Mouse (Mus musculus) hindbrain, embryonic 12.5 days (tissue): ENCODE results near the gene Olfr653. TPM values are rescaled to one million over a fixed set of nuclear protein-coding genes. Genes with fewer than 3 reads are reported as not detected.

ENCODE experiments used
- polyA plus RNA-seq: library from polyadenylated mRNA; unstranded; fragments of >200 nt; fragmentation: Nextera tagmentation; extraction: Ambion mirVana; gene quantifications from 2 replicates; pipeline ENCODE4 v1.2.1, GENCODE M21; 2016

The Olfr653 gene
- polyA plus RNA-seq, 1 experiment from 2014 or later = not detected

Other genes starting within 250 kb of the Olfr653 start
- gene Trim34b, start 247.8 kb upstream of the Olfr653 start, polyA plus RNA-seq = not detected in 2 replicates
- gene Trim12c, start 224.0 kb upstream of the Olfr653 start, polyA plus RNA-seq = 1.0 and 1.3 TPM in 2 replicates
- not detected in 2 replicates for gene Trim30b, start 207.4 kb upstream of the Olfr653 start, polyA plus RNA-seq
- gene Trim30c, start 176.5 kb upstream of the Olfr653 start, polyA plus RNA-seq = not detected in 2 replicates
- gene Trim30a, start 112.1 kb upstream of the Olfr653 start, polyA plus RNA-seq = 0.69 and 1.3 TPM in 2 replicates
- gene Trim30d, start 69.5 kb upstream of the Olfr653 start, polyA plus RNA-seq = 0.12 and 0.25 TPM in 2 replicates
- not detected in 2 replicates for gene Olfr651, start 27.2 kb upstream of the Olfr653 start, polyA plus RNA-seq
- not detected in 2 replicates for gene Olfr652, start 16.4 kb upstream of the Olfr653 start, polyA plus RNA-seq
- not detected in 2 replicates for gene Olfr654, start 9.7 kb downstream of the Olfr653 start, polyA plus RNA-seq
- gene Olfr655, start 24.5 kb downstream of the Olfr653 start, polyA plus RNA-seq = not detected in 2 replicates
- gene Olfr656, start 36.6 kb downstream of the Olfr653 start, polyA plus RNA-seq = not detected in 2 replicates
- gene Olfr657, start 47.5 kb downstream of the Olfr653 start, polyA plus RNA-seq = not detected in 2 replicates
- gene Olfr658, start 70.0 kb downstream of the Olfr653 start, polyA plus RNA-seq = not detected in 2 replicates
- gene Olfr659, start 89.4 kb downstream of the Olfr653 start, polyA plus RNA-seq = not detected in 2 replicates
- not detected in 2 replicates for gene Olfr661, start 109.2 kb downstream of the Olfr653 start, polyA plus RNA-seq
- gene Usp17le, start 200.2 kb downstream of the Olfr653 start, polyA plus RNA-seq = not detected in 2 replicates